Mouse (Mus musculus) forebrain, embryonic 15.5 days (tissue): ENCODE measurements at regions not wholly inside any gene's neighbourhood (a gene's known extent, or its start where the extent isn't known, plus 50 kb on each side); places are given as distances from the start of the nearest gene placed in this dataset.
A peak's percentile ranks its signal among the peaks of the same experiment; 100 is the strongest.

ENCODE experiments used
- ATAC-seq: fragments of 200-750 bp; cut with Nextera tagmentation; replicated peaks from 2 replicates; pipeline ENCODE4 v1.8.0; 2017; ENCODE audit warnings: mild to moderate bottlenecking, moderate TSS enrichment, moderate library complexity
- H3K27ac ChIP-seq: fragments of 300-500 bp; sonication (generic); replicated peaks from 2 replicates; pipeline ENCODE4 v1.5.1; 2015; ENCODE audit warnings: mild to moderate bottlenecking, inconsistent platforms
- H3K27me3 ChIP-seq: fragments of 300-500 bp; sonication (generic); 2 replicates; pipeline ENCODE4 v1.6.1; 2015; ENCODE audit warnings: inconsistent platforms
- H3K36me3 ChIP-seq: fragments of 300-500 bp; sonication (generic); 2 replicates; pipeline ENCODE4 v1.6.1; 2015; ENCODE audit warnings: mild to moderate bottlenecking, inconsistent platforms
- H3K4me1 ChIP-seq: fragments of 300-500 bp; sonication (generic); 2 replicates; pipeline ENCODE4 v1.6.1; 2015; ENCODE audit warnings: inconsistent platforms
- H3K4me2 ChIP-seq: fragments of 300-500 bp; sonication (generic); replicated peaks from 2 replicates; pipeline ENCODE4 v1.6.1; 2015; ENCODE audit warnings: mild to moderate bottlenecking, inconsistent platforms
- H3K4me3 ChIP-seq: fragments of 300-500 bp; sonication (generic); 2 replicates; pipeline ENCODE4 v1.5.1; 2015; ENCODE audit warnings: mild to moderate bottlenecking, inconsistent platforms
- H3K9ac ChIP-seq: fragments of 300-500 bp; sonication (generic); replicated peaks from 2 replicates; pipeline ENCODE4 v1.6.1; 2015; ENCODE audit warnings: mild to moderate bottlenecking, inconsistent platforms
- H3K9me3 ChIP-seq: fragments of 300-500 bp; sonication (generic); 2 replicates; pipeline ENCODE4 v1.6.1; 2016; ENCODE audit warnings: inconsistent platforms
- WGBS: fragments of 180-500 bp; shearing (Covaris S2); methylation state at CpG from one replicate; pipeline ENCODE4 v1.1.7; 2015; ENCODE audit warnings: mixed read lengths; 5-methylcytosine and 5-hydroxymethylcytosine counted together

GRCm38 (mm10) chr7:68686396-68687139 lies 62.5 kb downstream of the Arrdc4 start:
- Histone ChIP-seq H3K27me3 (no peaks in the 10 kb centered on the region), H3K9me3 (no peaks in the 10 kb centered on the region), H3K4me3 (no peak overlapping the region), H3K27ac (no peak overlapping the region), H3K4me2 (no peak overlapping the region), H3K36me3 (no peaks in the 10 kb centered on the region), H3K4me1 (peaks cover 20% of the 10 kb centered on the region), H3K9ac (no peak overlapping the region)
- no peak for ATAC-seq
- 39% methylated on average over 6 of the region's 6 CpGs for WGBS

GRCm38 (mm10) chr7:68682929-68683643 lies 66.0 kb downstream of the Arrdc4 start:
- Histone ChIP-seq H3K36me3 (no peaks in the 10 kb centered on the region), H3K4me2 (no peak overlapping the region), H3K27me3 (no peaks in the 10 kb centered on the region), H3K9ac (no peak overlapping the region), H3K9me3 (no peaks in the 10 kb centered on the region), H3K4me1 (peaks cover 29% of the 10 kb centered on the region), H3K4me3 (no peak overlapping the region), H3K27ac (no peak overlapping the region)
- WGBS: 71% methylated on average over 5 of the region's 5 CpGs
- ATAC-seq: peak; percentile 7; the same call in 1 of the 2 replicates

- ATAC-seq: peak; percentile 66
- peak overlapping the region; percentile 15 for H3K4me3 ChIP-seq
- H3K4me1 ChIP-seq: peaks cover 28% of the 10 kb centered on the region
- 20% methylated on average over 6 of the region's 6 CpGs for WGBS
- no peak overlapping the region for H3K27ac ChIP-seq
- no peaks in the 10 kb centered on the region for H3K36me3 ChIP-seq
- no peak overlapping the region for H3K9ac ChIP-seq
- peak overlapping the region; percentile 35 for H3K4me2 ChIP-seq
- no peaks in the 10 kb centered on the region for H3K9me3 ChIP-seq
- H3K27me3 ChIP-seq: no peaks in the 10 kb centered on the region
These were observed 66.7 kb downstream of the Arrdc4 start for GRCm38 (mm10) chr7:68682318-68682728.

- Histone ChIP-seq H3K9me3 (no peaks in the 10 kb centered on the region), H3K27ac (no peak overlapping the region), H3K4me2 (no peak overlapping the region), H3K4me1 (peaks cover 20% of the 10 kb centered on the region), H3K27me3 (no peaks in the 10 kb centered on the region), H3K36me3 (no peaks in the 10 kb centered on the region), H3K9ac (no peak overlapping the region), H3K4me3 (no peak overlapping the region)
- ATAC-seq: peak; percentile 46; the same call in 1 of the 2 replicates
- 47% methylated on average over 3 of the region's 3 CpGs for WGBS
These were observed 69.3 kb downstream of the Arrdc4 start for GRCm38 (mm10) chr7:68679770-68680169.

- no peaks in the 10 kb centered on the region for H3K9me3 ChIP-seq
- no peaks in the 10 kb centered on the region for H3K4me1 ChIP-seq
- H3K4me3 ChIP-seq: no peak overlapping the region
- H3K36me3 ChIP-seq: no peaks in the 10 kb centered on the region
- WGBS: 74% methylated on average over 12 of the region's 12 CpGs
- no peak for ATAC-seq
- H3K9ac ChIP-seq: no peak overlapping the region
- no peak overlapping the region for H3K4me2 ChIP-seq
- H3K27me3 ChIP-seq: no peaks in the 10 kb centered on the region
- no peak overlapping the region for H3K27ac ChIP-seq
These were observed 81.0 kb downstream of the Arrdc4 start for GRCm38 (mm10) chr7:68667790-68668732.

GRCm38 (mm10) chr7:68667215-68667614 lies 81.8 kb downstream of the Arrdc4 start:
- Histone ChIP-seq H3K27ac (no peak overlapping the region), H3K36me3 (no peaks in the 10 kb centered on the region), H3K4me1 (no peaks in the 10 kb centered on the region), H3K9me3 (no peaks in the 10 kb centered on the region), H3K4me2 (no peak overlapping the region), H3K9ac (no peak overlapping the region), H3K4me3 (no peak overlapping the region), H3K27me3 (no peaks in the 10 kb centered on the region)
- 0 out of 2 replicates have a peak, but pooled peaks have one; percentile 35 for ATAC-seq
- WGBS: 54% methylated on average over 4 of the region's 4 CpGs

GRCm38 (mm10) chr7:68656354-68656753 lies 92.7 kb downstream of the Arrdc4 start:
- no peak overlapping the region for H3K4me3 ChIP-seq
- H3K4me2 ChIP-seq: no peak overlapping the region
- no peaks in the 10 kb centered on the region for H3K36me3 ChIP-seq
- ATAC-seq: no peak
- H3K9me3 ChIP-seq: no peaks in the 10 kb centered on the region
- H3K27ac ChIP-seq: no peak overlapping the region
- no peaks in the 10 kb centered on the region for H3K4me1 ChIP-seq
- no peaks in the 10 kb centered on the region for H3K27me3 ChIP-seq
- H3K9ac ChIP-seq: no peak overlapping the region

- Histone ChIP-seq H3K27me3 (no peaks in the 10 kb centered on the region), H3K4me2 (no peak overlapping the region), H3K9ac (no peak overlapping the region), H3K4me3 (no peak overlapping the region), H3K9me3 (no peaks in the 10 kb centered on the region), H3K36me3 (no peaks in the 10 kb centered on the region), H3K27ac (no peak overlapping the region), H3K4me1 (no peaks in the 10 kb centered on the region)
- 58% methylated on average over 1 of the region's 1 CpGs for WGBS
- no peak for ATAC-seq
These were observed 95.5 kb downstream of the Arrdc4 start for GRCm38 (mm10) chr7:68653534-68653933.

GRCm38 (mm10) chr7:68651418-68651817 lies 97.6 kb downstream of the Arrdc4 start:
- no peak for ATAC-seq
- no peak overlapping the region for H3K27ac ChIP-seq
- 75% methylated on average over 4 of the region's 4 CpGs for WGBS
- no peaks in the 10 kb centered on the region for H3K27me3 ChIP-seq
- no peaks in the 10 kb centered on the region for H3K9me3 ChIP-seq
- H3K36me3 ChIP-seq: no peaks in the 10 kb centered on the region
- H3K4me1 ChIP-seq: no peaks in the 10 kb centered on the region
- no peak overlapping the region for H3K4me2 ChIP-seq
- no peak overlapping the region for H3K9ac ChIP-seq
- H3K4me3 ChIP-seq: no peak overlapping the region

GRCm38 (mm10) chr7:68637556-68638215 lies 111.4 kb downstream of the Arrdc4 start:
- no peak for ATAC-seq
- Histone ChIP-seq H3K4me2 (no peak overlapping the region), H3K27me3 (no peaks in the 10 kb centered on the region), H3K4me3 (no peak overlapping the region), H3K36me3 (no peaks in the 10 kb centered on the region), H3K27ac (no peak overlapping the region), H3K9me3 (no peaks in the 10 kb centered on the region), H3K9ac (no peak overlapping the region), H3K4me1 (no peaks in the 10 kb centered on the region)
- 75% methylated on average over 7 of the region's 7 CpGs for WGBS

GRCm38 (mm10) chr7:68621080-68621479 lies 128.0 kb downstream of the Arrdc4 start:
- 93% methylated on average over 3 of the region's 3 CpGs for WGBS

More at GRCm38 (mm10) chr7:68621080-68621479, 128.0 kb downstream of the Arrdc4 start:
- H3K4me1 ChIP-seq: no peaks in the 10 kb centered on the region
- H3K4me3 ChIP-seq: no peak overlapping the region
- no peaks in the 10 kb centered on the region for H3K36me3 ChIP-seq
- ATAC-seq: no peak
- H3K9ac ChIP-seq: no peak overlapping the region
- no peak overlapping the region for H3K27ac ChIP-seq
- H3K4me2 ChIP-seq: no peak overlapping the region
- H3K9me3 ChIP-seq: no peaks in the 10 kb centered on the region
- no peaks in the 10 kb centered on the region for H3K27me3 ChIP-seq
